Mouse (Mus musculus) midbrain, embryonic 12.5 days (tissue): Measurements from ENCODE around the gene Amz2. TPM values are rescaled to one million over a fixed set of nuclear protein-coding genes. Genes with fewer than 3 reads are reported as not detected.

Experiments
- microRNA-seq: library from miRNA; unstranded; fragments of <30 nt; microRNA quantifications from one replicate; pipeline ENCODE4, GENCODE M21; 2017
- polyA plus RNA-seq: library from polyadenylated mRNA; unstranded; fragments of >200 nt; fragmentation: Nextera tagmentation; extraction: Ambion mirVana; gene quantifications from 2 replicates; pipeline ENCODE4 v1.2.1, GENCODE M21; 2016

The Amz2 gene
- polyA plus RNA-seq, 1 experiment from 2014 or later = 47.1 TPM

Small RNAs within 50 kb of the gene (microRNA-seq; reads per million reads assigned to microRNA genes)
- not detected for gene Gm25540

Other genes with a start within 250 kb of the Amz2 start
- 3.8 and 4.3 TPM in 2 replicates for gene Rgs9, start 127.8 kb upstream of the Amz2 start, polyA plus RNA-seq
- gene Gna13, start 63.1 kb upstream of the Amz2 start, polyA plus RNA-seq = 18.1 and 20.2 TPM in 2 replicates
- gene 9930022D16Rik, start 12.0 kb upstream of the Amz2 start, polyA plus RNA-seq = not detected in 2 replicates
- 2.4 and 3.2 TPM in 2 replicates for gene Arsg, start 47.4 kb downstream of the Amz2 start, polyA plus RNA-seq
- 3.3 and 3.5 TPM in 2 replicates for gene Slc16a6, start 47.7 kb downstream of the Amz2 start, polyA plus RNA-seq
- 17.8 and 20.1 TPM in 2 replicates for gene Wipi1, start 186.0 kb downstream of the Amz2 start, polyA plus RNA-seq
- gene Prkar1a, start 223.5 kb downstream of the Amz2 start, polyA plus RNA-seq = 429 and 445 TPM in 2 replicates